Mouse (Mus musculus): ENCODE data around the gene Mrps26. TPM values are rescaled to one million over a fixed set of nuclear protein-coding genes. Genes with fewer than 3 reads are reported as not detected.
"Not testable (repeated sequence)": the region's sequence is repeated elsewhere in the genome, so short reads cannot be mapped to it uniquely, and the experiment has no call there.

Gene Mrps26
- total and polyA plus RNA-seq, 3 experiments = 68.7 to 101 (median 71.4) TPM

DNA sequence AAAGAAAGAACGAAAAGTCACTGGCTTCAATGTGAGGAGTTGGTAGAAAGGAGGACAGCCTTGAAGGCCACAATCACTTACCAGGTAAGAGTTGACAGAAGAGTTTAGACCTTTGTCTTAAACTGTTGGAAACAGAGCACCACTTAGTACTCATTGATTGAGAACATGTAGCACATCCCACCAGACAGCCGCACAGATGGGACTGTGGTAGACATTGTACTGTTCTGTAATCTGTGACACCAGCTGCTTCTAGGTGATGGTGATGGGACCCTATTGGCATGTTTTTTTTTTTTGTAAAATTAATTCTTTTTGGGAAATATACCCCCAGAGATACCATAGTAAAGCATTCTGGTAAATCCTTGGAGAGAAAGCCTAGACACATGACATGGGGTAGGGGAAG is 41.6 kb upstream of the Mrps26 start:
- dilution Hi-C loops (cut with MboI; ENCODE audit: extremely low pct_ligation_motif_present, extremely low pct_unique_long_range_greater_than_20kb, low sequenced_read_pairs) = no loop called here
- no peak overlapping the region for H3K4me3 ChIP-seq (replicated peaks in 1 of 3; ENCODE audit: low read depth in 2 of 3, low read length in 2 of 3, poor library complexity in 1 of 3)
- no peak overlapping the region for H3K9ac ChIP-seq (ENCODE audit: insufficient read depth, low read depth)
- H3K79me2 ChIP-seq (replicated peaks; ENCODE audit: control insufficient read depth, extremely low read depth, insufficient read depth, poor library complexity, severe bottlenecking) = no peaks in the 10 kb centered on the region
- 0 out of 4 replicates have a peak, but pooled peaks cover 0 to 3% of the 10 kb centered on the region in 2 experiments for H3K4me1 ChIP-seq (ENCODE audit: control insufficient read depth in 1 of 2, insufficient read depth in 2 of 2)
- no peak overlapping the region for H3K27ac ChIP-seq (ENCODE audit: insufficient read depth, low read depth)
- in situ Hi-C loops (cut with MboI; ENCODE audit: low pct_ligation_motif_present, low pct_unique_long_range_greater_than_20kb, low sequenced_read_pairs) = no loop called here
- H3K4me2 ChIP-seq (ENCODE audit: insufficient read depth, low read depth, poor library complexity, severe bottlenecking) = no peak overlapping the region
- H3K27me3 ChIP-seq (replicated peaks) = no peaks in the 10 kb centered on the region
- H3K36me3 ChIP-seq (replicated peaks in 1 of 2; ENCODE audit: control insufficient read depth in 1 of 2, insufficient read depth in 1 of 2, low read length in 1 of 2) = peaks cover 34 to 84% of the 10 kb centered on the region in 2 experiments
- no peaks in the 10 kb centered on the region for H3K9me3 ChIP-seq (replicated peaks; ENCODE audit: low read length)
- no peak for TF ChIP-seq IRF4 (IDR thresholded peaks at IDR 0.05; ENCODE audit: low read depth, low read length)
- TF ChIP-seq ZKSCAN1 (IDR thresholded peaks at IDR 0.05; ENCODE audit: borderline replicate concordance, low read depth, low read length) = no peak
- TF ChIP-seq MAZ (IDR thresholded peaks at IDR 0.05; ENCODE audit: low read depth, low read length) = no peak
- TF ChIP-seq UBTF (IDR thresholded peaks at IDR 0.05; ENCODE audit: low read depth, low read length) = no peak
- TF ChIP-seq CHD1 (IDR thresholded peaks at IDR 0.05; ENCODE audit: low read depth, low read length) = no peak
- no peak for TF ChIP-seq RCOR1 (conservative IDR thresholded peaks at IDR 0.05; ENCODE audit: low read depth, low read length)
- TF ChIP-seq MXI1 (IDR thresholded peaks at IDR 0.05; ENCODE audit: low read depth, low read length) = no peak
- TF ChIP-seq POLR2AphosphoS2 (IDR thresholded peaks at IDR 0.05; ENCODE audit: low read depth, low read length) = no peak
- no peak for TF ChIP-seq JUN (IDR thresholded peaks at IDR 0.05; ENCODE audit: insufficient read depth, low read depth, low read length)
- TF ChIP-seq E2F4 (IDR thresholded peaks at IDR 0.05; ENCODE audit: insufficient replicate concordance, low read depth, low read length) = no peak
- no peak for TF ChIP-seq BHLHE40 (IDR thresholded peaks at IDR 0.05; ENCODE audit: low read depth, low read length)
- TF ChIP-seq MEF2A (IDR thresholded peaks at IDR 0.05; ENCODE audit: borderline replicate concordance, low read depth, low read length) = no peak
- TF ChIP-seq MAX (IDR thresholded peaks at IDR 0.05; ENCODE audit: low read length) = no peak
- no peak for TF ChIP-seq RAD21 (IDR thresholded peaks at IDR 0.05; ENCODE audit: low read depth, low read length)
- no peak for TF ChIP-seq POLR2A (IDR thresholded peaks at IDR 0.05; ENCODE audit: low read depth, low read length)
- TF ChIP-seq MAFK (IDR thresholded peaks at IDR 0.05; ENCODE audit: insufficient replicate concordance, low read length) = no peak
- TF ChIP-seq SMC3 (IDR thresholded peaks at IDR 0.05; ENCODE audit: low read depth, low read length) = no peak
- no peak for TF ChIP-seq CHD2 (IDR thresholded peaks at IDR 0.05; ENCODE audit: low read length)
- TF ChIP-seq EP300 (IDR thresholded peaks at IDR 0.05; ENCODE audit: low read length) = no peak
- DNase-seq (ENCODE audit: extremely low read depth) = no peak

DNA sequence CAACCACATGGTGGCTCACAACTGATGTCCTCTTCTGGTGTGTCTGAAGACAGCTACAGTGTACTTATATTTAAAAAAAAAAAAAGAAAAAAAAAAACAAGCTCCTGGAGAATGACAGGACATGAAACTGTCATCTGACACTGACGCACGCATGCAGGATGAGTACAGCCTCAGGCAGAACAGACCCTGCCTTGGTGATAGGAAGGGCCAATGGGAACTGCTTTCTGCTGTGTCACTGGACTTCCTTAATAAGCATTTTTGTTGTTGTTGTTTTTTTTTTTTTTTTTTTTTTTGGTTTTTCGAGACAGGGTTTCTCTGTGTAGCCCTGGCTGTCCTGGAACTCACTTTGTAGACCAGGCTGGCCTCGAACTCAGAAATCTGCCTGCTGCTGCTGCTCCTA is 38.1 kb upstream of the Mrps26 start:
- H3K4me1 ChIP-seq (ENCODE audit: control insufficient read depth in 1 of 2, insufficient read depth in 2 of 2) = peaks cover 14 to 21% of the 10 kb centered on the region in 2 experiments
- H3K9ac ChIP-seq (ENCODE audit: insufficient read depth, low read depth); DNase-seq (ENCODE audit: extremely low read depth); H3K4me2 ChIP-seq (ENCODE audit: insufficient read depth, low read depth, poor library complexity, severe bottlenecking); H3K79me2 ChIP-seq (replicated peaks; ENCODE audit: control insufficient read depth, extremely low read depth, insufficient read depth, poor library complexity, severe bottlenecking); H3K4me3 ChIP-seq (replicated peaks in 1 of 3; ENCODE audit: low read depth in 2 of 3, low read length in 2 of 3, poor library complexity in 1 of 3); H3K27ac ChIP-seq (ENCODE audit: insufficient read depth, low read depth); dilution Hi-C loops (cut with MboI; ENCODE audit: extremely low pct_ligation_motif_present, extremely low pct_unique_long_range_greater_than_20kb, low sequenced_read_pairs); H3K9me3 ChIP-seq (replicated peaks; ENCODE audit: low read length); H3K27me3 ChIP-seq (replicated peaks); in situ Hi-C loops (cut with MboI; ENCODE audit: low pct_ligation_motif_present, low pct_unique_long_range_greater_than_20kb, low sequenced_read_pairs): not testable (repeated sequence)
- peak; percentile 18; the same call in 1 of the 2 replicates for TF ChIP-seq ZNF384 (IDR thresholded peaks at IDR 0.05; ENCODE audit: low read depth, low read length)
- H3K36me3 ChIP-seq (replicated peaks in 1 of 2; ENCODE audit: control insufficient read depth in 1 of 2, insufficient read depth in 1 of 2, low read length in 1 of 2) = peaks cover 17 to 69% of the 10 kb centered on the region in 2 experiments

Measured in CH12.LX (cell line).